Mouse (Mus musculus) heart, postnatal 36 days (tissue): ENCODE results near the gene Slc4a1. TPM values are rescaled to one million over a fixed set of nuclear protein-coding genes. Genes with fewer than 3 reads are reported as not detected.

Experiments used
- DNase-seq, 2 experiments: peaks; one replicate each; pipeline ENCODE4 v3.0.0; 2021 to 2022
- intact Hi-C: fragments of 180-260 bp; cut with DNase I; formaldehyde crosslinking; loops from one replicate; pipeline ENCODE4 v1.15.1; 2025
- microRNA-seq, 2 experiments: library from miRNA; unstranded; fragments of <30 nt; microRNA quantifications; one replicate each; pipeline ENCODE4 v1.2.0; 2021; ENCODE audit warnings: borderline number of aligned reads in 2 of 2
- total RNA-seq, 2 experiments: library from RNA; stranded (reverse); gene quantifications; 2 replicates each; pipeline ENCODE4 v1.2.3; 2021

Slc4a1 gene
- total RNA-seq, 2 experiments from 2014 or later = 2.1 to 7.8 TPM

DNA sequence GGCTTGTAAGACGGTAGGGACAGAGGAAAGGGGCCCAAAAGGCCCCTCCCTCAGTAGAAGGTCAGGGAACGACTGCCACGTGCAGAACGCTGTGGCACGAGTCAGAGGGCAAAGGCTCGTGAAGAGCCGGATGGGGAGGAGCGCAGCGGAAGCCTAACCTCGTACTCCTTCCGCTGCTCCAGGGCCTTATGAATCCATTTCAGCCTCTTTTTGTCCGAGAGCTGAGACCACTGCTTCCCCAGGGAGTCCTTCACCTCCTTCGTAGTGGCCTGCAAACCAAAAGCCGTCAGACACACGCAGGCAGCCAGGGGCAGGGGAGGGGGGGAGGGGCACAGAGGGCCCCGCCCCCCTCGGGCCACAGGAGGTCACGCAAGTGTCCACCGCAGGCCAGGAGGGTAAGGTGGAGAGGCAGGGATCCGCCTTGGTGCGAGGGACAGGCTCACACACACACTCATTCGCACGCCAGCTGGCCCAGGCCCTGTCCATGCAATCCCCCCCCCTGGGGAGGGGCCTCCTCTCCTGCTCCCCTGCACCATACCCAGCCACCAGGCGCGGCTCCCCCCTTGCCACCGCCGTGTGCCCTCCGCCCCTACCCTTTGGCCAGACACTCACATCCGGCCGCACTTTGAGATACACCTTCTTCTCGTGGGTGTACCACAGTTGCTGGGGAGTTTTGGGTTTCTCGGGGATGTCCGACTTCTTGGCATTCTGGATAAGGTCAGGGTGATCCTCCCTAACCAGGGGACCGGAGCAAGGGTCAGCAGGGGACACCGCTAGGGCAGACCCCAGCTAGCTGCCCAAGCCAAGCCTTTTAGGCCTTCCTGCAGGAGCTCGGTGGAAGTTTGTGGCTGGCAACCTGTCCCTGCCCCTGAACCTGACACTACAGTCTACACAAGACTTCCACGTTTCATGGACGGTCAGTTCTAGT, 55.0 kb downstream of the Slc4a1 start:
- no peak for DNase-seq
- intact Hi-C loops = no loop called here

DNA sequence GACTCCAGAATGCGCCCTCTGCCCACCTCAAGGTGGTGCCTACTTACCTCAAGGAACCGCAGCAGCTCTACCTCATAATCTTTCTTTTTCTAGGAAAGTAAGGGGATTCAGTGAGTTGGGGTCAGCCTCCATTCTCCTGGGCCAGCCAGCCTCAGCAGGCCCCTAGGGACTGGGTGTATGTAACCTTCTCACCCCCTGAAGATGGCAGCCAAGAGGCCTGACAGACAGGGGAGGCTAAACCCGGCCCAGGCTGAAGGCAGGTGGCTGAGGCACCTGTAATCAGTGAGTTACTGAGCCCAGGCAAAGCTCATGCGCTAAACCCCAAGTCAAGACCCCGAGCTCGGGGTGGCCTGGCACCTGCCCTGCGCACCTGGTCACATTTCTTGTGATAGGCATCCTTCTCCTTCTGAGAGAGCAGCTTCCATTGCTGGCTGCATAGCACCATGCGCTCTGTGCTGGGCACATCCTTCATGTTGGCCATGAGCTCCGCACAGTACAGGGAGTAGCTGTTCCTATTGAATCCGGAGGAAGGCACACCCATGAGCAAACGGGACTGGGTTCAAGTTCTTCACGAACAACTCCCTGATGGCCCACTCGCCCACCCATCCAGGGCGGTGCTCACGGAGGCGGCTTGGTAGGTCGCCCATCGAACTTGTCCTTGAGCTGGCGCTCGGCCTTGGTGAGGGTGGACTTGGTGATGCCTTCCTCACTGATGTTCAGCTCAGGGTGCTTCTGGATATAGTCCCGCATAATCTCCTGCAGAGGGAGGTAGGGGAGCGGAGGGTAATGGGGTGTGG, 56.0 kb downstream of the Slc4a1 start:
- no peak for DNase-seq
- intact Hi-C loops = loop anchor here (1.0 to 2.0 kb wide), 2 partner anchors 101 to 121 kb away; partner anchors contain the start of gene Grn

DNA sequence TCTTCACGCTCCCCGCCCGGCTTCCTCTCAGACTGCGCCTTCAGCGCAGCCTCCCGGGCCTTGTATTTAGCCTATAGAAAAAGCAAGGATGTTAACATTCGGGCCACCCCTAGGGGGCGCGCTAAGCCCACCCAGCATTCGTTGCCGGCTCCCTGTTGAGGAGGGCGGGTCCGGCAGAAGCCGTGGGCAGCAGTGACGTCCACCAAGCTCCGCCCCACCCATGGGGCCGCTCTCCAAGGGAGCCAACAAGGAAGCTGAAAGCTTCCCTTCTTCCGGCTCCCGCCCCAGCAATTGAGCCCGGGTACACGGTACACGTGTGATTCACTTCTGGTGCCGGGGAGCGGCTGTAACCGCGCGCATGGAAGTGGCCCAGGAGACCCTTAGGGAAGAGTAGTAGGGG, 57.0 kb downstream of the Slc4a1 start:
- peak; percentile 96 to 97 for DNase-seq
- intact Hi-C loops = loop anchor here (1.0 to 2.0 kb wide), 2 partner anchors 102 to 122 kb away; partner anchors contain the start of gene Grn

DNA sequence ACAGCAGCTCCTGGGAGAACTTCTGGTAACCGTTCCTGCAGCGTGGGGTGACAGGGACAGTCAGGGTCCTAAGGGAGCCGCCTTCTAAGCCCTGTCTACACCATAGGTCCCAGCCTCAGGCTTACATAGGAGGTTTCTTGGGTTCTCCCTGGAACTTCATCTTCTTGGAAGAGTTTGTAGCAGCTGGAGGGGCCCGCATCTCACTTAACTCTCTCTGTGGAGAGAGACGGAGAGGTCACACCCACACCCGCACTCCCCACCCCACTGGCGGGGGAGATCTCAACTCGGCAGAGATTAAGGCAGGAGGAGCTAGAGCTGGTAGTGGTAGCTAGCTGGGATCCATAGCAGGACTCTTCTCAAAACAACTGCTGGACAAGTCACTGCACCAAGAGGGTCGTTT, 57.9 kb downstream of the Slc4a1 start:
- intact Hi-C loops = loop anchor here (2.0 kb wide), 1 partner anchor 123 kb away; the partner anchor contains the start of gene Grn
- DNase-seq = no peak

DNA sequence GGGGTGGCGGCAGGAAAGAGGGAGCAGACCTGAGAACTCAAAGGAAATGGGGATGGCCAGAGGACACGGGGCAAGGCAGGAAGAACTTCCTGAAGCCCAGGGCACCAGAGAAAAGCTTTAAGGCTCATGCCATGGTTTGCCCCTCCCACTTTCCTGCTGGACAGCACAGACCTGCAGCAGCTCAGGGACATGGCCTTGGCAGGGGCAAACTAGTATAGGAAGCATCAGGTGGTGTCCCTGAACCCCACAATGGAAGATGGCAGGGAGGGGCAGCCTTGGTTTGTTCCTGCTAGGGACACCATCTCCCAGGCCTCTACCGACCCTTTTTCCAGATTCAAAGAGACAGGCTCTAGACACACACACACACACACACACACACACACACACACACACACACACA, 60.6 kb downstream of the Slc4a1 start:
- intact Hi-C loops = no loop called here
- no peak for DNase-seq

DNA sequence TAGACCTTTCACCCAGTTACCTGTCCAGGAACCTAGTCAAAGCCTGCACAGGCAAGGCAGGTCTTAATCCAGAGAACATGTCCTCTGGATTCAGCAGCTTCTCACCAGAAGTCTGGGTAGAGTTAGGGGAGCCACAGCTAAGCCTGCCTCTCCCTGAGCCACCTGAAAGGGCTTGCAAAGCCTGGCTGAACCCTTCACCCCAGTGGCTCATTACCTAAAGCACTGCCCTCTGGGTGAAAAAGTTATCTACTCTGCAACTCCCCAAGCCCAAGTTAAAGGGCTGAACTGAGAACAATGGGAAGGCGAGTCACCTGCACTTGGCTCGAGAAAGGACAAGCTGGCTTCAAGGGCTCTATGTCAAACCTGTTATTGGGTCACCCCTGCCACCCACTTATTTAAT, 61.9 kb downstream of the Slc4a1 start:
- DNase-seq = no peak
- intact Hi-C loops = no loop called here

DNA sequence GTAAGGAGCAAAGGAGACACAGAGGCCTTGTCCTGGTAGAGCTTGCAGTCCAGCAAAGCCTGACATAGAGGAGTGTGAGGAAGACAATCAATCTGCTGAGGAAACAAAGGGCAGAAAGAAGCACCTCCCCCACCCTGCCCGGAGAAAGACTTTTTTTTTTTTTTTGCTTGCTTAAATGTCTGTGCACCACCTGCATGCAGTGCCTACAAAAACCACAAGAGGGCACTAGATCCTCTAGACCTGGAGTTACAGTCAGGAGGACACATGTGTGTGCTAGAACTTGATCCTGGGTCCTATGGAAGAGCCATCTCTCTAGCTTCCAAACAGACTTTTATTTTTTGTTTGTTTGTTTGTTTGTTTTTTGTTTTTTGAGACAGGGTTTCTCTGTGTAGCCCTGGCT, 66.2 kb downstream of the Slc4a1 start:
- peak in 1 of 2 experiments; percentile 61 for DNase-seq
- intact Hi-C loops = no loop called here

Small RNA genes within 50 kb of the gene (microRNA-seq; reads per million reads assigned to microRNA genes)
- 0 reads per million in 2 experiments for gene Mir6930

Other genes with a start within 250 kb of the Slc4a1 start
- not detected for gene Nags, start 220.7 kb downstream of the Slc4a1 start, total RNA-seq
- gene Tmem101, start 209.8 kb downstream of the Slc4a1 start, total RNA-seq = 10 to 100 TPM; 13.0 to 13.7 TPM
- gene Lsm12, start 180.9 kb downstream of the Slc4a1 start, total RNA-seq = 10 to 100 TPM; 44.7 to 52.6 TPM
- 10 to 100 TPM; 45.1 to 47.3 TPM for gene G6pc3, start 176.6 kb downstream of the Slc4a1 start, total RNA-seq
- gene Hdac5, start 136.0 kb downstream of the Slc4a1 start, total RNA-seq = 100 to 1,000 TPM; 141 to 143 TPM
- gene BC030867, start 117.3 kb downstream of the Slc4a1 start, total RNA-seq = under 1 TPM; 0.14 to 0.25 TPM
- 1 to 10 TPM in 1 of 2 experiments, under 1 TPM in 1; 0.73 to 1.1 TPM for gene Asb16, start 97.5 kb downstream of the Slc4a1 start, total RNA-seq
- gene Tmub2, start 81.3 kb downstream of the Slc4a1 start, total RNA-seq = 10 to 100 TPM; 25.2 to 26.7 TPM
- gene Atxn7l3, start 69.6 kb downstream of the Slc4a1 start, total RNA-seq = 10 to 100 TPM; 22.9 to 24.2 TPM
- gene Ubtf, start 46.5 kb downstream of the Slc4a1 start, total RNA-seq = 10 to 100 TPM; 57.2 to 60.4 TPM
- gene Rundc3a, start 27.2 kb upstream of the Slc4a1 start, total RNA-seq = under 1 TPM in 1 of 2 experiments, not detected in 1; 0.19 TPM
- 100 to 1,000 TPM; 174 to 183 TPM for gene Slc25a39, start 41.7 kb upstream of the Slc4a1 start, total RNA-seq
- 100 to 1,000 TPM; 113 to 122 TPM for gene Grn, start 64.1 kb upstream of the Slc4a1 start, total RNA-seq
- 1 to 10 TPM; 4.3 to 5.2 TPM for gene Fam171a2, start 81.5 kb upstream of the Slc4a1 start, total RNA-seq
- gene Itga2b, start 103.9 kb upstream of the Slc4a1 start, total RNA-seq = 1 to 10 TPM; 3.1 to 3.8 TPM
- gene Gpatch8, start 190.2 kb upstream of the Slc4a1 start, total RNA-seq = 10 to 100 TPM; 18.0 to 21.9 TPM
- gene Gm11627, start 213.3 kb upstream of the Slc4a1 start, total RNA-seq = 1 to 10 TPM; 1.4 to 1.5 TPM
- 1 to 10 TPM; 3.1 to 5.4 TPM for gene Fzd2, start 238.2 kb upstream of the Slc4a1 start, total RNA-seq